Mouse (Mus musculus) A20 (cell line): Measurements from ENCODE around the gene Adprhl1.

ENCODE experiments used
- DNase-seq: peaks from one replicate; pipeline ENCODE4 v3.0.0-alpha.2; 2011; ENCODE audit warnings: low read depth, low spot score

The Adprhl1 gene

GRCm38 (mm10) chr8:13254019-13254418 lies at the start of gene Adprhl1:
Gene Adprhl1, minus strand, starts transcription at chr8:13254162.
- peak; percentile 69 for DNase-seq

- no peak for DNase-seq
Measured at GRCm38 (mm10) chr8:13301036-13301435, 47.1 kb upstream of the Adprhl1 start.

- no peak for DNase-seq
Measured at GRCm38 (mm10) chr8:13299571-13299970, 45.6 kb upstream of the Adprhl1 start.

GRCm38 (mm10) chr8:13293677-13294470 lies 39.9 kb upstream of the Adprhl1 start:
- DNase-seq = no peak

GRCm38 (mm10) chr8:13292364-13292763 lies 38.4 kb upstream of the Adprhl1 start:
- DNase-seq = peak; percentile 82

GRCm38 (mm10) chr8:13288646-13289045 lies 34.7 kb upstream of the Adprhl1 start:
- peak; percentile 43 for DNase-seq

- peak; percentile 99 for DNase-seq
Measured at GRCm38 (mm10) chr8:13287692-13288623, 34.0 kb upstream of the Adprhl1 start, which contains the start of the genes Dcun1d2 and Tmco3. Gene Dcun1d2, minus strand, starts transcription at chr8:13288131. Gene Tmco3, plus strand, starts transcription at chr8:13288190.

- DNase-seq = peak; percentile 93
Measured at GRCm38 (mm10) chr8:13287304-13287691, 33.3 kb upstream of the Adprhl1 start.

GRCm38 (mm10) chr8:13283200-13283599 lies 29.2 kb upstream of the Adprhl1 start:
- DNase-seq = no peak

- DNase-seq = peak; percentile 90
Measured at GRCm38 (mm10) chr8:13276941-13277447, 23.0 kb upstream of the Adprhl1 start.

- no peak for DNase-seq
Measured at GRCm38 (mm10) chr8:13272834-13273233, 18.9 kb upstream of the Adprhl1 start.

GRCm38 (mm10) chr8:13267566-13267965 lies 13.6 kb upstream of the Adprhl1 start:
- DNase-seq = no peak

GRCm38 (mm10) chr8:13263376-13263775 lies 9.4 kb upstream of the Adprhl1 start:
- DNase-seq = no peak

- DNase-seq = no peak
Measured at GRCm38 (mm10) chr8:13253413-13253812, 549 bp downstream of the Adprhl1 start.

- no peak for DNase-seq
Measured at GRCm38 (mm10) chr8:13252837-13253236, 1.1 kb downstream of the Adprhl1 start.

- DNase-seq = no peak
Measured at GRCm38 (mm10) chr8:13244343-13244880, 9.6 kb downstream of the Adprhl1 start.

- DNase-seq = no peak
Measured at GRCm38 (mm10) chr8:13242985-13243870, 10.7 kb downstream of the Adprhl1 start.

GRCm38 (mm10) chr8:13240691-13241090 lies 13.3 kb downstream of the Adprhl1 start:
- DNase-seq = no peak

GRCm38 (mm10) chr8:13240055-13240454 lies 13.9 kb downstream of the Adprhl1 start:
- no peak for DNase-seq

GRCm38 (mm10) chr8:13234803-13235202 lies 19.2 kb downstream of the Adprhl1 start:
- no peak for DNase-seq

- DNase-seq = no peak
Measured at GRCm38 (mm10) chr8:13230471-13230870, 23.5 kb downstream of the Adprhl1 start.
